Comparison of ENCODE assay signal across 15 mouse cellular contexts in genomic region chr19:60795244-60795643, GRCm38 (mm10). TPM values are rescaled to one million over a fixed set of nuclear protein-coding genes. Genes with fewer than 3 reads are reported as not detected.
DNase-seq lines count a peak whose midpoint lies in the region; TF ChIP-seq lines count a peak whose summit lies in the region.
"Had no signal": no experiment of that assay in that cellular context is flagged by ENCODE, and none has a peak within 500 bp of the region (broad histone marks: within the 10 kb centered on the region; RNA-seq: fewer than 3 reads in every experiment).

No protein-coding gene starts in this region.

- no peaks in the 10 kb centered on the region for H3K27me3 ChIP-seq in forebrain, embryonic 10.5 days (ENCODE audit: poor library complexity, severe bottlenecking)
- H3K27me3 ChIP-seq: heart, embryonic 12.5 days; hindbrain, embryonic 13.5 days; midbrain, embryonic 15.5 days had no signal

- H3K4me3 ChIP-seq in layer of hippocampus, adult 2 months = no peak overlapping the region
- H3K4me3 ChIP-seq in forebrain, embryonic 10.5 days = no peak overlapping the region
- H3K4me3 ChIP-seq: heart, embryonic 12.5 days; hindbrain, embryonic 13.5 days; left cerebral cortex, adult 2 months; midbrain, embryonic 15.5 days had no signal

- no peak for TF ChIP-seq CTCF in layer of hippocampus, adult 2 months (conservative IDR thresholded peaks at IDR 0.05)

- WGBS in forebrain, embryonic 10.5 days = 72% methylated on average over 2 of the region's 2 CpGs

- DNase-seq in layer of hippocampus, adult 2 months (ENCODE audit: low spot score in 2 of 2) = peak; percentile 21 to 25
- DNase-seq in layer of hippocampus, adult 11-12 months (ENCODE audit: low spot score) = no peak
- DNase-seq in adipocyte (ENCODE audit: low spot score) = peak; percentile 98
- DNase-seq in fat pad, adult 2 months (ENCODE audit: extremely low read depth, low read depth, low spot score) = peak; percentile 81
- peak; percentile 76 for DNase-seq in lung, postnatal 36 days
- no peak for DNase-seq in right cerebral cortex, postnatal 36 days (ENCODE audit: low spot score in 2 of 2)
- DNase-seq in Muller cell, postnatal 12 days (ENCODE audit: inconsistent ontology term) = no peak
- DNase-seq in forebrain, embryonic 10.5 days (ENCODE audit: extremely low spot score, low spot score) = no peak
- DNase-seq: cerebellum, adult 11 months; kidney, adult 18-20 months had no signal

- H3K9me3 ChIP-seq in forebrain, embryonic 10.5 days = no peaks in the 10 kb centered on the region
- H3K9me3 ChIP-seq: heart, embryonic 12.5 days; hindbrain, embryonic 13.5 days; midbrain, embryonic 15.5 days had no signal

- no peaks in the 10 kb centered on the region for H3K36me3 ChIP-seq in forebrain, embryonic 10.5 days (replicated peaks)
- H3K36me3 ChIP-seq: heart, embryonic 12.5 days; hindbrain, embryonic 13.5 days; midbrain, embryonic 15.5 days had no signal

- H3K4me1 ChIP-seq in forebrain, embryonic 10.5 days = peaks cover 6% of the 10 kb centered on the region
- H3K4me1 ChIP-seq: heart, embryonic 12.5 days; hindbrain, embryonic 13.5 days had no signal

- peak overlapping the region; percentile 54 for H3K27ac ChIP-seq in layer of hippocampus, adult 2 months
- no peak overlapping the region for H3K27ac ChIP-seq in forebrain, embryonic 10.5 days
- H3K27ac ChIP-seq: hindbrain, embryonic 13.5 days; left cerebral cortex, adult 2 months; liver, embryonic 14.5 days; midbrain, embryonic 15.5 days had no signal

RNA-seq across cellular contexts. Expression of gene Eif3a, which starts 4.8 kb away (rescaled TPM):
- total RNA-seq in layer of hippocampus, adult 2 months (2021) = 100 to 1,000 TPM; 105 to 106 TPM
- polyA plus RNA-seq in forebrain, embryonic 10.5 days (2016; fragmentation: Nextera tagmentation; extraction: Ambion mirVana) = 165 and 170 TPM in 2 replicates

RNA-seq across cellular contexts. Expression of gene Fam45a, which starts 16.1 kb away (rescaled TPM):
- 10 to 100 TPM; 42.7 to 47.7 TPM for total RNA-seq in layer of hippocampus, adult 2 months (2021)
- 26.2 and 27.9 TPM in 2 replicates for polyA plus RNA-seq in forebrain, embryonic 10.5 days (2016; fragmentation: Nextera tagmentation; extraction: Ambion mirVana)

RNA-seq across cellular contexts. Expression of gene Nanos1, which starts 39.5 kb away (rescaled TPM):
- 10 to 100 TPM; 14.8 to 16.8 TPM for total RNA-seq in layer of hippocampus, adult 2 months (2021)
- 1.4 and 1.6 TPM in 2 replicates for polyA plus RNA-seq in forebrain, embryonic 10.5 days (2016; fragmentation: Nextera tagmentation; extraction: Ambion mirVana)

Comparison
In these comparisons a context has a peak if more than half of its experiments do, and no peak if none do; other contexts are left out.
1. DNase-seq: peak in layer of hippocampus, adult 2 months (2 of 2), adipocyte (single experiment), fat pad, adult 2 months (single experiment) and lung, postnatal 36 days (single experiment); none in layer of hippocampus, adult 11-12 months (single experiment), right cerebral cortex, postnatal 36 days (0 of 2), Muller cell, postnatal 12 days (single experiment) and forebrain, embryonic 10.5 days (single experiment).